Comparison of ENCODE assay signal across 15 mouse cellular contexts in the genomic region with DNA sequence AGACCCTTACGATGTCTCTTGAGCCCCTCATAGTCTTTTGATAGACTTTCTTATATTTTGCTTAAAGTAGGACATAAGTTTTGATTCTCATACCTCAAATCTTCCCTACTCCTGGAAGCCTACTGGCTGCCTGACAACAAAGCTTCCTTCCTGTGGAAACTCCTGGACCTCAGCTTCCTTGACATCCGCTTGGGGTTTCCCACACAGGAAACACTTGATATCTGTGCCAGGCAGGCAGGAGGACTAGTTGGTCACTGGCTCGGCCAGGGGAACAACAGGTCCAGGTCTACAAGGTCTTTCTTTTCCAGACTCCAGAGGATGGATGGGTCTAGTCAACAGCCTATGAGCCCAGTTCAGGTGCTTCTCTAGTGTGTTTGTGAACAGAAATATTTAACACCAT.
DNase-seq lines count a peak whose midpoint lies in the region; ATAC-seq and TF ChIP-seq lines count a peak whose summit lies in the region.
"Had no signal": no experiment of that assay in that cellular context is flagged by ENCODE, and none has a peak within 500 bp of the region (broad histone marks: within the 10 kb centered on the region; RNA-seq: fewer than 3 reads in every experiment).

No protein-coding gene starts in this region.

- no peak for ATAC-seq in embryonic facial prominence, embryonic 14.5 days (ENCODE audit: low read depth)
- ATAC-seq in lung, embryonic 14.5 days (ENCODE audit: insufficient read depth) = no peak
- 0 out of 2 replicates have a peak, but pooled peaks have one; percentile 29 for ATAC-seq in common myeloid progenitor, adult 5-6 weeks (replicated peaks; ENCODE audit: low read depth, poor library complexity, severe bottlenecking)
- ATAC-seq: hindbrain, postnatal 0 days had no signal

- no peak overlapping the region for H3K4me3 ChIP-seq in embryonic facial prominence, embryonic 14.5 days (ENCODE audit: low read depth, low read length)
- H3K4me3 ChIP-seq in embryonic facial prominence, embryonic 10.5 days = no peak overlapping the region
- H3K4me3 ChIP-seq in lung, embryonic 14.5 days (ENCODE audit: low read depth, low read length) = no peak overlapping the region
- H3K4me3 ChIP-seq: heart, embryonic 15.5 days; limb, embryonic 15.5 days had no signal

- H3K9ac ChIP-seq in embryonic facial prominence, embryonic 14.5 days (ENCODE audit: low read depth, low read length) = no peak overlapping the region
- H3K9ac ChIP-seq in lung, embryonic 14.5 days = no peak overlapping the region
- H3K9ac ChIP-seq: heart, embryonic 15.5 days; limb, embryonic 15.5 days had no signal

- H3K27me3 ChIP-seq in embryonic facial prominence, embryonic 14.5 days (replicated peaks; ENCODE audit: control insufficient read depth, insufficient read depth, low read length) = no peaks in the 10 kb centered on the region; the same call in 1 of the 2 replicates
- no peaks in the 10 kb centered on the region for H3K27me3 ChIP-seq in embryonic facial prominence, embryonic 10.5 days (replicated peaks; ENCODE audit: low read depth, poor library complexity, severe bottlenecking)
- no peaks in the 10 kb centered on the region for H3K27me3 ChIP-seq in lung, embryonic 14.5 days (ENCODE audit: insufficient read depth, low read length)
- H3K27me3 ChIP-seq: heart, embryonic 15.5 days; limb, embryonic 15.5 days had no signal

- TF ChIP-seq CTCF in lung, embryonic 14.5 days (IDR thresholded peaks at IDR 0.05; ENCODE audit: low read depth) = no peak

- H3K27ac ChIP-seq in embryonic facial prominence, embryonic 14.5 days (replicated peaks; ENCODE audit: low read depth, low read length) = no peak overlapping the region
- no peak overlapping the region for H3K27ac ChIP-seq in embryonic facial prominence, embryonic 10.5 days (replicated peaks)
- H3K27ac ChIP-seq in lung, embryonic 14.5 days (ENCODE audit: low read depth) = no peak overlapping the region
- H3K27ac ChIP-seq: heart, embryonic 15.5 days; hindbrain, postnatal 0 days; limb, embryonic 15.5 days; stomach, postnatal 0 days had no signal

- H3K4me2 ChIP-seq in embryonic facial prominence, embryonic 14.5 days (ENCODE audit: low read depth, low read length) = no peak overlapping the region
- no peak overlapping the region for H3K4me2 ChIP-seq in lung, embryonic 14.5 days
- H3K4me2 ChIP-seq: heart, embryonic 15.5 days; limb, embryonic 15.5 days had no signal

- peak; percentile 5 for DNase-seq in embryonic facial prominence, embryonic 14.5 days (ENCODE audit: low spot score)
- no peak for DNase-seq in embryonic facial prominence, embryonic 10.5 days (ENCODE audit: low spot score)
- peak; percentile 13 for DNase-seq in lung, embryonic 14.5 days
- no peak for DNase-seq in lung, adult 18-20 months
- DNase-seq in kidney, postnatal 14 days = peak; percentile 35
- DNase-seq in testis, postnatal 10 days (ENCODE audit: low spot score) = no peak
- no peak for DNase-seq in left cerebral cortex, adult 9 months (ENCODE audit: low spot score in 2 of 2)
- DNase-seq: cerebellum, adult 11-12 months; lung, postnatal 14 days; thymus, postnatal 4 days had no signal

- no peaks in the 10 kb centered on the region for H3K9me3 ChIP-seq in embryonic facial prominence, embryonic 14.5 days (ENCODE audit: control insufficient read depth, low read length)
- H3K9me3 ChIP-seq in embryonic facial prominence, embryonic 10.5 days = no peaks in the 10 kb centered on the region
- H3K9me3 ChIP-seq in lung, embryonic 14.5 days (ENCODE audit: low read depth, low read length) = no peaks in the 10 kb centered on the region
- H3K9me3 ChIP-seq: heart, embryonic 15.5 days; limb, embryonic 15.5 days had no signal

- WGBS in embryonic facial prominence, embryonic 14.5 days = 84% methylated on average over 3 of the region's 3 CpGs
- WGBS in embryonic facial prominence, embryonic 10.5 days = 85% methylated on average over 3 of the region's 3 CpGs
- 77% methylated on average over 3 of the region's 3 CpGs for WGBS in lung, embryonic 14.5 days

- H3K4me1 ChIP-seq in embryonic facial prominence, embryonic 14.5 days (ENCODE audit: control insufficient read depth, insufficient read depth, low read length) = no peaks in the 10 kb centered on the region
- no peaks in the 10 kb centered on the region for H3K4me1 ChIP-seq in embryonic facial prominence, embryonic 10.5 days
- no peaks in the 10 kb centered on the region for H3K4me1 ChIP-seq in lung, embryonic 14.5 days (ENCODE audit: insufficient read depth)
- H3K4me1 ChIP-seq: heart, embryonic 15.5 days; limb, embryonic 15.5 days had no signal

- H3K36me3 ChIP-seq in embryonic facial prominence, embryonic 14.5 days (ENCODE audit: control insufficient read depth, insufficient read depth, low read length) = no peaks in the 10 kb centered on the region
- no peaks in the 10 kb centered on the region for H3K36me3 ChIP-seq in embryonic facial prominence, embryonic 10.5 days (replicated peaks)
- H3K36me3 ChIP-seq in lung, embryonic 14.5 days (ENCODE audit: insufficient read depth) = no peaks in the 10 kb centered on the region
- H3K36me3 ChIP-seq: heart, embryonic 15.5 days; limb, embryonic 15.5 days had no signal

Comparison
In these comparisons a context has a peak if more than half of its experiments do, and no peak if none do; other contexts are left out.
1. DNase-seq: peak in embryonic facial prominence, embryonic 14.5 days (single experiment), lung, embryonic 14.5 days (single experiment) and kidney, postnatal 14 days (single experiment); none in embryonic facial prominence, embryonic 10.5 days (single experiment), lung, adult 18-20 months (0 of 2), testis, postnatal 10 days (single experiment) and left cerebral cortex, adult 9 months (0 of 2).